Mouse (Mus musculus): Measurements from ENCODE around the gene Dscaml1. TPM values are rescaled to one million over a fixed set of nuclear protein-coding genes. Genes with fewer than 3 reads are reported as not detected.

Dscaml1 gene
- polyA plus RNA-seq, 1 experiment: 0.80 TPM

DNA sequence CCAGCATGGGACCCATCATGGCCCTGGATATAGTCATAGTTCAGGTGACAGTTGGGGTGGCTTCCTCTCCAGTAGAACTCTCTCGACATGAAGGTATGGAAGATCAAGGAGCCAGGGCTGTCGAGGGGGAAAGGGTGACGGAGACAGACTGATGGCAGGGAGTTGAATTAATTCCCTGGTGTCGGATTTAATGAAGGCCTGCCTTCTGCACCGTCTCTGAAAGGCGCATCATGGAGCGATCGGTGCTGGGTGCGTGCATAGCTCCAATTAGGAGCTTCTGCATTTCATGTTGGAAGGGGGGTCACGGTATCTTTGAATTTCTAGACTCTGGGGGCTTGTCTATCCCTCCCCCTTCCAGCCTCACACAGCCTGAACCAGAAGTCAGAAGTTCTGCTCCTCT lies 41.8 kb downstream of the Dscaml1 start:
- no peak overlapping the region for H3K27ac ChIP-seq (ENCODE audit: insufficient read depth, low read depth, low read length)
- TF ChIP-seq POLR2A (IDR thresholded peaks at IDR 0.05; ENCODE audit: low read depth, low read length): no peak
- TF ChIP-seq CTCF (conservative IDR thresholded peaks at IDR 0.05; ENCODE audit: insufficient read depth, insufficient read length, low read depth, low read length): no peak
- DNase-seq: no peak
- H3K36me3 ChIP-seq (ENCODE audit: control insufficient read depth, insufficient read depth, low read length): no peaks in the 10 kb centered on the region
- WGBS: 74% methylated on average over 10 of the region's 10 CpGs
- H3K27me3 ChIP-seq (replicated peaks; ENCODE audit: control insufficient read depth, insufficient read depth, low read length): no peaks in the 10 kb centered on the region
- H3K4me3 ChIP-seq (ENCODE audit: insufficient read depth, low read depth, low read length): no peak overlapping the region
- H3K4me1 ChIP-seq (ENCODE audit: control insufficient read depth, insufficient read depth, low read length): no peaks in the 10 kb centered on the region

DNA sequence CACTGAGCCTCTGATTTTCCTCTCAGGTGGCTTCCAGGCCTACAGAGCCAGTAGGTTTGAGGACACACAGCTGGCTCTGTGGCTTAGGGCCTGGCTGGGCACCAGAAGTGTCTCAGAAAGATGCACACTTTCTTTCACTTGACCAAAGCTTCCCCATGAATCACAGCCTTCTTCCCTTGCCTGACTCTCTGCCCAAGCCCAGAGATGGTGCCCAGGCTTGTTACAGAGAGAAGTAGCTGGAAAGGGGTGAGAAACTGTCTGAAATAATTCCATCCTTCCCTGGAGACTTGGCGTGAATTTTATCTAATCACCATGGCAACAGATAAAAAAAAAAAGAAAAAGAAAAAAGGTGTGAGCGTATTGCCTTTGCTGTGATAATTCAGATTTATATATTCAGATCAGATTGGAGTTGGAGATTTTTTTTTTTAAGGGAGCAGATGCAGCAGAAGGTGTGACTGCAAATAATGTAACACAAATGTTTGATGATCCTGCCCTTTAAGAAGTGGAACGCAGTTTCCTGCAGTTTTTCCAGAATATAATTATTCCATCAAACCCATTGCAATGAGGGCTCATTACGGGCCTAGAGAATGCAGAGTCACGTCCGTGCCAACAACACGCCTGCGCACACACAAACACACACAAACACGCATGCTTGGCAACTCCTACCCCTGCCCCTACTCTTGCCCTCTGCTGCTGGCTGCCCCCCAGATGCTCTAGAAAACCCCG lies 44.5 kb downstream of the Dscaml1 start:
- TF ChIP-seq CTCF (conservative IDR thresholded peaks at IDR 0.05; ENCODE audit: insufficient read depth, insufficient read length, low read depth, low read length): no peak
- no peak for TF ChIP-seq POLR2A (IDR thresholded peaks at IDR 0.05; ENCODE audit: low read depth, low read length)
- DNase-seq: peak; percentile 52
- no peaks in the 10 kb centered on the region for H3K36me3 ChIP-seq (ENCODE audit: control insufficient read depth, insufficient read depth, low read length)
- H3K4me1 ChIP-seq (ENCODE audit: control insufficient read depth, insufficient read depth, low read length): no peaks in the 10 kb centered on the region
- no peaks in the 10 kb centered on the region for H3K27me3 ChIP-seq (replicated peaks; ENCODE audit: control insufficient read depth, insufficient read depth, low read length)
- 0 out of 2 replicates have a peak overlapping the region, but pooled peaks have one; percentile 27 for H3K27ac ChIP-seq (ENCODE audit: insufficient read depth, low read depth, low read length)
- H3K4me3 ChIP-seq (ENCODE audit: insufficient read depth, low read depth, low read length): no peak overlapping the region
- WGBS: 74% methylated on average over 10 of the region's 10 CpGs

DNA sequence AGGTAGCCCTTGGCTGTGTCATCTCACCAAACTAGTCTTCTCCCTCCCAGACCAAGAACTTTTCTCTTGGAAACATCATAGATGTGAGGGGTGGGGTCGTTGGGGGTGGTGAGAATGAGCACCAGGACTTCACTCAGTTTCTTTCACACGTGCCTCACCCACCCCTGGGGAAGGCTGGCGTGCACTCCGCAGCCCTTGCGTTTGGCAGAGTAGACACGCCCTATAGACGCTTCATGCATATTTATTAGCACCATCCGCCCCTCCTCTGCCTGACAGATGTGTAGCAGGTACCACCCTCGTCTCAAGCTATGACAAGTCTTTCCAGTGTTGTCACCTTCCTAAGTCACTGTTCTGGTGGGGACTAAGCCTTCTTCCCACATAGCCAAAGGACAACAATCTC lies 45.3 kb downstream of the Dscaml1 start:
- H3K27me3 ChIP-seq (replicated peaks; ENCODE audit: control insufficient read depth, insufficient read depth, low read length): no peaks in the 10 kb centered on the region
- 42% methylated on average over 9 of the region's 9 CpGs for WGBS
- DNase-seq: no peak
- no peak overlapping the region for H3K27ac ChIP-seq (ENCODE audit: insufficient read depth, low read depth, low read length)
- TF ChIP-seq POLR2A (IDR thresholded peaks at IDR 0.05; ENCODE audit: low read depth, low read length): no peak
- no peak for TF ChIP-seq CTCF (conservative IDR thresholded peaks at IDR 0.05; ENCODE audit: insufficient read depth, insufficient read length, low read depth, low read length)
- no peaks in the 10 kb centered on the region for H3K36me3 ChIP-seq (ENCODE audit: control insufficient read depth, insufficient read depth, low read length)
- H3K4me1 ChIP-seq (ENCODE audit: control insufficient read depth, insufficient read depth, low read length): no peaks in the 10 kb centered on the region
- H3K4me3 ChIP-seq (ENCODE audit: insufficient read depth, low read depth, low read length): no peak overlapping the region

DNA sequence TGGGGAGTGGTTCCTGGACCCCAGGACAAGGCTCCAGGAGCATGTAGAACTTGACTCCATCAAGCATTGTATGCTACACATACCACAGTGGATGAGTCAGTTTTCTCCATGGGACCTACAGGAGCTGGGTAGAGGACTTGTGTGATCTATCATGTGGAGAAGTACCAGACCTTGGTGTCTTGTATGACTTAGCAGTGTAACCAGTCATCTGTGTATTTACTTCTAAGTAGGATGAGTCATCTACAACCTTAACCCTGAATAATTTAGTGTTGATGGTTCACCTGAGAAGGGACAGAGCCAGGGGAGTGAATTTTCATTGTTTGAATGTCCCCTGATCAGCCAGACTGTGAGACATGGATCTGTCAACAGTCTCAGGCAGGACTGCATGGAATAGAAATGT lies 48.4 kb downstream of the Dscaml1 start:
- H3K27me3 ChIP-seq (replicated peaks; ENCODE audit: control insufficient read depth, insufficient read depth, low read length): no peaks in the 10 kb centered on the region
- H3K4me1 ChIP-seq (ENCODE audit: control insufficient read depth, insufficient read depth, low read length): no peaks in the 10 kb centered on the region
- TF ChIP-seq CTCF (conservative IDR thresholded peaks at IDR 0.05; ENCODE audit: insufficient read depth, insufficient read length, low read depth, low read length): no peak
- no peak for TF ChIP-seq POLR2A (IDR thresholded peaks at IDR 0.05; ENCODE audit: low read depth, low read length)
- no peak overlapping the region for H3K4me3 ChIP-seq (ENCODE audit: insufficient read depth, low read depth, low read length)
- DNase-seq: no peak
- no peak overlapping the region for H3K27ac ChIP-seq (ENCODE audit: insufficient read depth, low read depth, low read length)
- no peaks in the 10 kb centered on the region for H3K36me3 ChIP-seq (ENCODE audit: control insufficient read depth, insufficient read depth, low read length)

DNA sequence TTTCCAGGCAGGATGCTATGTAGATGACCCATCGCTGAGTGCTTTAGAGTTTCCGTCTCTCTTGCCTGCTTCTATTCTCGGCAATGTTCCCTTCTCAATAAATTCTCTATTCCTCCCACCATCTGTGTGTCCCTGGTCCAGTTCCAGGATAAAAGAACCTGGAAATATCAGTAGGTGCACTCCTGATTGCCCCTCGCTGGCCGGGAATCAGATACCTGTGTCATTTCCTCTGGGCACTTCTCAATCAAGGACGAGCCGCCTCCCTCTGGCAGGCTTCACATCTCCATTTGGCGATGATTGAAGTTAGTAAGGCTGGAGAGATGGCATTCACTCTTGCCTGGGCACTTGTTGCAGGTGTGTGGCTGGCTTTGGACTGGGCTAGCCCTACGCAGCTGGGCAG lies 54.5 kb downstream of the Dscaml1 start:
- no peak overlapping the region for H3K4me3 ChIP-seq (ENCODE audit: insufficient read depth, low read depth, low read length)
- H3K36me3 ChIP-seq (ENCODE audit: control insufficient read depth, insufficient read depth, low read length): no peaks in the 10 kb centered on the region
- 87% methylated on average over 9 of the region's 9 CpGs for WGBS
- TF ChIP-seq POLR2A (IDR thresholded peaks at IDR 0.05; ENCODE audit: low read depth, low read length) (no peak), CTCF (conservative IDR thresholded peaks at IDR 0.05; ENCODE audit: insufficient read depth, insufficient read length, low read depth, low read length) (no peak)
- DNase-seq: no peak
- no peaks in the 10 kb centered on the region for H3K27me3 ChIP-seq (replicated peaks; ENCODE audit: control insufficient read depth, insufficient read depth, low read length)
- H3K27ac ChIP-seq (ENCODE audit: insufficient read depth, low read depth, low read length): no peak overlapping the region
- H3K4me1 ChIP-seq (ENCODE audit: control insufficient read depth, insufficient read depth, low read length): no peaks in the 10 kb centered on the region

DNA sequence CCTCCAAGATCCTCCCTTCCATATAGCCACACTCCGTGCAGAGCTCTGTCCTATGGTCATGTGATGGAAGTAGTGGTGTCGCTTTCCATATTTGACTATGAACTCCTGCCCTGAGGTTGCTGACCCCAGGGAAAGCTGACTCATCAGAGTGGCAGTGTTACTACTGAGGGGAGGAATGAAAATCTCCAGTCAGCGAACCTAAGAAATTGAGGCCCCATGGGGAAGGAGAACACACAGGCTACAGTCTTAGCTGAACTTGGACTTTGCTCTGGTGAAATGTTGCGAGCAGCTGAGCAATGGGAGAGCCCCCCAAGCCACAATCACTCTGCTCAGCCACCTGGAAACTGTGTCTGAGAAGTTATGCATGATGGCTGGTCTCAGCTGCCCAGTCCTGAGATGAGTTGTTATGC lies 60.2 kb downstream of the Dscaml1 start:
- H3K36me3 ChIP-seq (ENCODE audit: control insufficient read depth, insufficient read depth, low read length): no peaks in the 10 kb centered on the region
- no peaks in the 10 kb centered on the region for H3K4me1 ChIP-seq (ENCODE audit: control insufficient read depth, insufficient read depth, low read length)
- no peak for TF ChIP-seq CTCF (conservative IDR thresholded peaks at IDR 0.05; ENCODE audit: insufficient read depth, insufficient read length, low read depth, low read length)
- TF ChIP-seq POLR2A (IDR thresholded peaks at IDR 0.05; ENCODE audit: low read depth, low read length): no peak
- DNase-seq: peak; percentile 15
- H3K27me3 ChIP-seq (replicated peaks; ENCODE audit: control insufficient read depth, insufficient read depth, low read length): no peaks in the 10 kb centered on the region
- no peak overlapping the region for H3K27ac ChIP-seq (ENCODE audit: insufficient read depth, low read depth, low read length)
- H3K4me3 ChIP-seq (ENCODE audit: insufficient read depth, low read depth, low read length): no peak overlapping the region
- WGBS: 38% methylated on average over 4 of the region's 4 CpGs

DNA sequence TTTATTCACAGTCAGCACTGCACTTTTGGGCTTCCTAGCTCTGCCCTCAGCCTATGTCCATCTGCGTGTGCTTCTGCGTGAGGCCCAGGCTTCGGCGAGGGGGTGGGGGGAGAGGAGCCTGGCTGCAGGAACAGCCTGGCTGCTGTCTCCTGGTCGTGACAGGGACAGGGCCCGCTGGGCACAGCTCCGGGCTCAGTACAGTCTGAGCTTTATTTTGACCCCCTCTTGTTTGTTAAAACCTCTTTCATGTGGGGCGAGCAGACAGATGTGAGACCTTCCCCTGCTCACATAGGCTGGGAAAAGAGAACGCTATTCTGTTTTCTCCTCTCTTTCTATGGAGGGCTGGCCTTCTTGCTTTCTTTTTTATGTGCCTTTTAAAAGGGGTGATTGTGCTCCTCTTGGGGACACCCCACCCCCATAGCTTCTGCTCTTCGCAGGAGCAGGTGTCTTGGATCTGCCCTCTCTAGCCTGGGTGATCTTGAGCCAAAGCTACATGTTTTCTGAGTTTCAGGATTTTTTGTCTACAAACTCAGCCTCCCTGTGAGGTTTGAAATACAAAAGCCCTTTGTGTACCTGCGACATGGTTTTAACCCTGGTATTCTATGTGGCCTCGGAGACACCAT lies 60.9 kb downstream of the Dscaml1 start:
- WGBS: 79% methylated on average over 12 of the region's 12 CpGs
- H3K27ac ChIP-seq (ENCODE audit: insufficient read depth, low read depth, low read length): no peak overlapping the region

More for the DNA sequence above, 60.9 kb downstream of the Dscaml1 start:
- Histone ChIP-seq H3K4me1 (ENCODE audit: control insufficient read depth, insufficient read depth, low read length) (no peaks in the 10 kb centered on the region), H3K27me3 (replicated peaks; ENCODE audit: control insufficient read depth, insufficient read depth, low read length) (no peaks in the 10 kb centered on the region), H3K36me3 (ENCODE audit: control insufficient read depth, insufficient read depth, low read length) (no peaks in the 10 kb centered on the region), H3K4me3 (ENCODE audit: insufficient read depth, low read depth, low read length) (no peak overlapping the region)
- TF ChIP-seq CTCF (conservative IDR thresholded peaks at IDR 0.05; ENCODE audit: insufficient read depth, insufficient read length, low read depth, low read length) (no peak), POLR2A (IDR thresholded peaks at IDR 0.05; ENCODE audit: low read depth, low read length) (no peak)
- DNase-seq: no peak

Measured in kidney, adult 2 months (tissue).